Mouse (Mus musculus) activated CD4-positive, CD25-positive, alpha-beta regulatory T cell, adult 4 months (primary cell): ENCODE measurements around the gene Apobec2. TPM values are rescaled to one million over a fixed set of nuclear protein-coding genes. Genes with fewer than 3 reads are reported as not detected.
A peak's percentile ranks its signal among the peaks of the same experiment; 100 is the strongest.

Experiments
- ATAC-seq: one replicate; pipeline ENCODE4 v1.8.0; 2017
- polyA plus RNA-seq, 2 experiments: library from polyadenylated mRNA; unstranded; fragments of 100-300 nt; shearing (Covaris generic); gene quantifications; one replicate each; pipeline ENCODE4 v1.2.1; 2017

Gene Apobec2
- polyA plus RNA-seq, 2 experiments from 2014 or later = 2.8 to 3.0 TPM

- no peak for ATAC-seq
Measured at GRCm38 (mm10) chr17:48436487-48436886, 3.8 kb upstream of the Apobec2 start.

GRCm38 (mm10) chr17:48434479-48434878 is 1.7 kb upstream of the Apobec2 start:
- ATAC-seq = no peak

GRCm38 (mm10) chr17:48433689-48434330 is 1.1 kb upstream of the Apobec2 start:
- ATAC-seq = no peak

- ATAC-seq = no peak
Measured at GRCm38 (mm10) chr17:48433006-48433655, 401 bp upstream of the Apobec2 start.

- no peak for ATAC-seq
Measured at GRCm38 (mm10) chr17:48431054-48431453, 1.7 kb downstream of the Apobec2 start.

- ATAC-seq = no peak
Measured at GRCm38 (mm10) chr17:48430394-48430793, 2.3 kb downstream of the Apobec2 start.

GRCm38 (mm10) chr17:48427852-48428530 is 4.7 kb downstream of the Apobec2 start:
- ATAC-seq = peak; percentile 42

- peak; percentile 15 for ATAC-seq
Measured at GRCm38 (mm10) chr17:48426991-48427750, 5.6 kb downstream of the Apobec2 start.

GRCm38 (mm10) chr17:48425823-48426612 is 6.7 kb downstream of the Apobec2 start:
- peak; percentile 47 for ATAC-seq

GRCm38 (mm10) chr17:48424237-48424636 is 8.5 kb downstream of the Apobec2 start:
- ATAC-seq = no peak

GRCm38 (mm10) chr17:48419571-48419970 is 13.2 kb downstream of the Apobec2 start:
- ATAC-seq = no peak

- no peak for ATAC-seq
Measured at GRCm38 (mm10) chr17:48418781-48419180, 13.9 kb downstream of the Apobec2 start.

- no peak for ATAC-seq
Measured at GRCm38 (mm10) chr17:48418174-48418573, 14.6 kb downstream of the Apobec2 start.

- ATAC-seq = no peak
Measured at GRCm38 (mm10) chr17:48417521-48417920, 15.2 kb downstream of the Apobec2 start.

- peak; percentile 94 for ATAC-seq
Measured at GRCm38 (mm10) chr17:48416425-48417195, 16.1 kb downstream of the Apobec2 start.

GRCm38 (mm10) chr17:48416011-48416410 is 16.7 kb downstream of the Apobec2 start:
- no peak for ATAC-seq

GRCm38 (mm10) chr17:48411241-48411640 is 21.5 kb downstream of the Apobec2 start:
- no peak for ATAC-seq

GRCm38 (mm10) chr17:48410299-48410785 is 22.4 kb downstream of the Apobec2 start:
- no peak for ATAC-seq

GRCm38 (mm10) chr17:48409380-48410298 is 23.1 kb downstream of the Apobec2 start, which contains the start of the genes Nfya and Oard1:
TSS of gene Nfya (minus strand) at chr17:48409906.
TSS of gene Oard1 (plus strand) at chr17:48410014.
- ATAC-seq = peak; percentile 72
